Mouse (Mus musculus): ENCODE results near the gene Tmem80. TPM values are rescaled to one million over a fixed set of nuclear protein-coding genes. Genes with fewer than 3 reads are reported as not detected.

Gene Tmem80
- polyA plus RNA-seq, 1 experiment from 2014 or later = 53.1 TPM

DNA sequence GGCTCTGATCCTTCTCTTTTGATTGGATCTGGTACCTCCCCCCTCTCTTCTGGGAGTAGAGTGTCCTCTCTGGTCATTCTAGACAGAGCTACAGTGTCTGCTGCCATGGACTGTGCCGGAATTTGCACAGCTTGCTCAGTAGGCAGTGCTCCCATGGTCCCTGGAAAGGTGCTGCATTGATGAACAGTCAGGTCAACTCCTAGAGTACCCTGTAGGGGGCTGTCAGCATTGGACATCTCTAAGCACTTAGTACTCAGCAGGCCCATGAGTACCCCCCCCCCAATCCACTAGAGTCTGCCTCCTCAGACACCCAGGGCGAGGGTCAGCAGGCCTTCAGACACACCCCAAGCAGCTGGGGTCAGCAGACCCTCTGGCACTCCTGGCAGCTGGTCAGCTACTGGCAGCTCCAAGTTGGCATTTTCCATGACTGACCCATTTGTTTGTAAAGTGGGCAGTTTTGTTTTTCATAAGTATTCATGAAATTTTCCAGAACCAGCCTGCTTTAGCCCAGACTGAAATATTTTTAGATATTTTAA, 7.6 kb downstream of the Tmem80 start:
- no peak for ATAC-seq
- Histone ChIP-seq H3K9me3 (replicated peaks; ENCODE audit: control insufficient read depth, low read length, poor library complexity, severe bottlenecking) (no peaks in the 10 kb centered on the region), H3K36me3 (ENCODE audit: control insufficient read depth, insufficient read depth, low read length) (0 out of 2 replicates have a peak, but pooled peaks cover 6% of the 10 kb centered on the region), H3K4me3 (ENCODE audit: low read depth, low read length) (no peak overlapping the region), H3K9ac (ENCODE audit: low read depth, low read length) (0 out of 2 replicates have a peak overlapping the region, but pooled peaks have one; percentile 14), H3K4me2 (ENCODE audit: low read length) (no peak overlapping the region), H3K27me3 (ENCODE audit: control insufficient read depth, insufficient read depth, low read depth, low read length) (peaks cover 8% of the 10 kb centered on the region; the same call in 1 of the 2 replicates), H3K27ac (ENCODE audit: low read length) (no peak overlapping the region), H3K4me1 (ENCODE audit: control insufficient read depth, insufficient read depth, low read length) (no peaks in the 10 kb centered on the region)
- WGBS = 79% methylated on average over 2 of the region's 2 CpGs

DNA sequence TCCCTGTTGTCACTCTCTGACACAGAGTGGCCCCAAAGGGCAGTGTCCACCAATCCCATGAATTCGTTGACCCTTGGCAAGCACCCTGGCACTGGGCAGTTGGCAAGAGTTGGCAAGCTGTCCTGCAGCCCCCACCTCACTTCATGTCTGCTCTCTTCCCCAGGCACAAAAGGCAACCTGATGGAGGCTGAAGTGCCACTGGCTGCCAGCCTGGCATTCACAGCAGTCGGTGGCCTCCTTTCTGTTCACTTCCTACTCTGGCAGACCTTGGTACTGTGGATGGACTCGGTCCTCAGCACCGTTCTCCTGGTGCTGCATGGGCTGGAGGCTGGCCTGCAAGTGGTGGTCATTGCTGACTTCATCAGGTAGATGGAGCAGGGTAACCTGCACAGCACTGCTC, 8.1 kb downstream of the Tmem80 start:
- 88% methylated on average over 4 of the region's 4 CpGs for whole genome bisulfite sequencing
- no peaks in the 10 kb centered on the region for H3K4me1 ChIP-seq (ENCODE audit: control insufficient read depth, insufficient read depth, low read length)
- no peak for ATAC-seq
- peaks cover 8% of the 10 kb centered on the region; the same call in 1 of the 2 replicates for H3K27me3 ChIP-seq (ENCODE audit: control insufficient read depth, insufficient read depth, low read depth, low read length)
- no peaks in the 10 kb centered on the region for H3K9me3 ChIP-seq (replicated peaks; ENCODE audit: control insufficient read depth, low read length, poor library complexity, severe bottlenecking)
- H3K4me2 ChIP-seq (ENCODE audit: low read length) = no peak overlapping the region
- no peak overlapping the region for H3K4me3 ChIP-seq (ENCODE audit: low read depth, low read length)
- no peak overlapping the region for H3K27ac ChIP-seq (ENCODE audit: low read length)
- no peak overlapping the region for H3K9ac ChIP-seq (ENCODE audit: low read depth, low read length)
- H3K36me3 ChIP-seq (ENCODE audit: control insufficient read depth, insufficient read depth, low read length) = 0 out of 2 replicates have a peak, but pooled peaks cover 6% of the 10 kb centered on the region

- Histone ChIP-seq H3K4me2 (ENCODE audit: low read length) (no peak overlapping the region), H3K27me3 (ENCODE audit: control insufficient read depth, insufficient read depth, low read depth, low read length) (peaks cover 8% of the 10 kb centered on the region; the same call in 1 of the 2 replicates), H3K9me3 (replicated peaks; ENCODE audit: control insufficient read depth, low read length, poor library complexity, severe bottlenecking) (no peaks in the 10 kb centered on the region), H3K36me3 (ENCODE audit: control insufficient read depth, insufficient read depth, low read length) (0 out of 2 replicates have a peak, but pooled peaks cover 6% of the 10 kb centered on the region), H3K4me3 (ENCODE audit: low read depth, low read length) (no peak overlapping the region), H3K4me1 (ENCODE audit: control insufficient read depth, insufficient read depth, low read length) (no peaks in the 10 kb centered on the region), H3K9ac (ENCODE audit: low read depth, low read length) (no peak overlapping the region), H3K27ac (ENCODE audit: low read length) (no peak overlapping the region)
- ATAC-seq = no peak
- 87% methylated on average over 3 of the region's 3 CpGs for WGBS
These were observed 8.8 kb downstream of the Tmem80 start for GRCm38 (mm10) chr7:141336296-141336695.

DNA sequence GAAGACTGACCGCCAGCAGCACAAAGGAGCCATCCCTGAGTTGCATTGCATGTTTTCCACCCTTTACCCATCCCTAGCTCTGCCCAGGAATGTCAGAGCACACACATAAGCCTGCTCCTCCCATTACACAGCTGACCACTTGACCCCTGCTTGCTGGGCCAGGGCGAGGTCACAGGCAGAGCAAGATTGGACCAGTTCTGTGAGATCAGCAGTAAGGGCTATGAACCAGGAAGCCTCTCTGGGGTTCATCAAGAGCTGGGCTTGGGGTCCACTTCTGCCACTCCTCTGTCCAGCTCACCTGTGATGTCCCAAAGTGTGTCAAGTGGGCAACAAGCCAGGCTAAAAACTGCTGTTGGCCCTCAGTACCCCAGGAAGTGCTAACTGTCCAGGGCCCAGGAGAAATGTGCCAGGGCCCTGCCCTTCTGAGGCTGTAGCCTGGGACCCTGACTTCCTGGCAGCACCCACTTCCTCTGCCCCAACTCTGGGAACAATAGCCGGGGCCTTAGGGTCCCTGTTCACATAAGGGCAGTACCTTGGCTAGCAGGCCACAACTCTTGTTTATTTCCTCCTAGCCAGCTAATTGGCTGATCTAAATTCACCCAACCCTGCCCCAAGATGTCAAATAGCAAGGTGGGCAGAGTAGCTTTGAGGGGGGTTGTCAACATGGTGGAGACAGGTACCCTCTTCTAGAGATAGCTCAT, 10.3 kb downstream of the Tmem80 start:
- Histone ChIP-seq H3K4me2 (ENCODE audit: low read length) (no peak overlapping the region), H3K9me3 (replicated peaks; ENCODE audit: control insufficient read depth, low read length, poor library complexity, severe bottlenecking) (no peaks in the 10 kb centered on the region), H3K27me3 (ENCODE audit: control insufficient read depth, insufficient read depth, low read depth, low read length) (peaks cover 8% of the 10 kb centered on the region; the same call in 1 of the 2 replicates), H3K4me1 (ENCODE audit: control insufficient read depth, insufficient read depth, low read length) (no peaks in the 10 kb centered on the region), H3K4me3 (ENCODE audit: low read depth, low read length) (no peak overlapping the region), H3K9ac (ENCODE audit: low read depth, low read length) (no peak overlapping the region), H3K27ac (ENCODE audit: low read length) (no peak overlapping the region), H3K36me3 (ENCODE audit: control insufficient read depth, insufficient read depth, low read length) (0 out of 2 replicates have a peak, but pooled peaks cover 6% of the 10 kb centered on the region)
- 84% methylated on average over 3 of the region's 3 CpGs for WGBS
- no peak for ATAC-seq

GRCm38 (mm10) chr7:141338576-141339131, 11.1 kb downstream of the Tmem80 start, which contains the start of gene Eps8l2:
Gene Eps8l2 (plus strand): TSS chr7:141338880.
- no peak for ATAC-seq
- Histone ChIP-seq H3K9me3 (replicated peaks; ENCODE audit: control insufficient read depth, low read length, poor library complexity, severe bottlenecking) (no peaks in the 10 kb centered on the region), H3K9ac (ENCODE audit: low read depth, low read length) (no peak within 1 kb of the TSS), H3K4me2 (ENCODE audit: low read length) (peak within 1 kb of the TSS; percentile 32), H3K27ac (ENCODE audit: low read length) (no peak within 1 kb of the TSS), H3K36me3 (ENCODE audit: control insufficient read depth, insufficient read depth, low read length) (no peaks in the 10 kb centered on the region), H3K27me3 (ENCODE audit: control insufficient read depth, insufficient read depth, low read depth, low read length) (peaks cover 8% of the 10 kb centered on the region; the same call in 1 of the 2 replicates), H3K4me3 (ENCODE audit: low read depth, low read length) (no peak within 1 kb of the TSS), H3K4me1 (ENCODE audit: control insufficient read depth, insufficient read depth, low read length) (no peaks in the 10 kb centered on the region)
- WGBS = 4% methylated on average over 23 of the region's 23 CpGs

GRCm38 (mm10) chr7:141339215-141339920, 11.8 kb downstream of the Tmem80 start:
- Histone ChIP-seq H3K4me2 (ENCODE audit: low read length) (no peak overlapping the region), H3K9ac (ENCODE audit: low read depth, low read length) (no peak overlapping the region)

DNA sequence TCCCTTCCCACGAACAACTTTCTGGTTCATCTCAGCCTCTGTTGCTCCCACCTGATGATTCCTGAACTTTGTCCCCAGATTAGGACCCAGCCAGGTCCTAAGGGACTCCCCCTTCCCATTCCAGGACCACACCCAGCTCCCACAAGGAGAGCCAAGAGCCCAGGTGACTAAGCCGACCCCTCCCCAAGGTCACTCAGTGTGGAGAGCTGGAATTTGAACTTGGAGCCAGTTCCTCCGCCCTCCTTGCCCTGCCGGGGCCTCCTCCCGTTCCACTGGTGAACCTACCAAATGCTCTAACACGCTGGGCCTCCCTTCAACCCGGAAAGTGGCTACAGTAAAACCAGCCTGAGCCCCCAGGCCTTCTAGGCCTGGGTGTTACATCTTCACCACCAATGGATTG, 12.5 kb downstream of the Tmem80 start:
- 91% methylated on average over 7 of the region's 7 CpGs for WGBS
- Histone ChIP-seq H3K27ac (ENCODE audit: low read length) (no peak overlapping the region), H3K27me3 (ENCODE audit: control insufficient read depth, insufficient read depth, low read depth, low read length) (peaks cover 8% of the 10 kb centered on the region; the same call in 1 of the 2 replicates), H3K4me1 (ENCODE audit: control insufficient read depth, insufficient read depth, low read length) (no peaks in the 10 kb centered on the region), H3K36me3 (ENCODE audit: control insufficient read depth, insufficient read depth, low read length) (no peaks in the 10 kb centered on the region), H3K9me3 (replicated peaks; ENCODE audit: control insufficient read depth, low read length, poor library complexity, severe bottlenecking) (no peaks in the 10 kb centered on the region), H3K4me3 (ENCODE audit: low read depth, low read length) (no peak overlapping the region), H3K4me2 (ENCODE audit: low read length) (no peak overlapping the region), H3K9ac (ENCODE audit: low read depth, low read length) (no peak overlapping the region)
- ATAC-seq = no peak

More at GRCm38 (mm10) chr7:141339215-141339920, 11.8 kb downstream of the Tmem80 start:
- H3K9me3 ChIP-seq (replicated peaks; ENCODE audit: control insufficient read depth, low read length, poor library complexity, severe bottlenecking) = no peaks in the 10 kb centered on the region
- H3K4me3 ChIP-seq (ENCODE audit: low read depth, low read length) = no peak overlapping the region
- H3K36me3 ChIP-seq (ENCODE audit: control insufficient read depth, insufficient read depth, low read length) = no peaks in the 10 kb centered on the region
- H3K4me1 ChIP-seq (ENCODE audit: control insufficient read depth, insufficient read depth, low read length) = no peaks in the 10 kb centered on the region
- H3K27me3 ChIP-seq (ENCODE audit: control insufficient read depth, insufficient read depth, low read depth, low read length) = peaks cover 8% of the 10 kb centered on the region; the same call in 1 of the 2 replicates
- no peak for ATAC-seq
- no peak overlapping the region for H3K27ac ChIP-seq (ENCODE audit: low read length)
- WGBS = 33% methylated on average over 20 of the region's 20 CpGs

DNA sequence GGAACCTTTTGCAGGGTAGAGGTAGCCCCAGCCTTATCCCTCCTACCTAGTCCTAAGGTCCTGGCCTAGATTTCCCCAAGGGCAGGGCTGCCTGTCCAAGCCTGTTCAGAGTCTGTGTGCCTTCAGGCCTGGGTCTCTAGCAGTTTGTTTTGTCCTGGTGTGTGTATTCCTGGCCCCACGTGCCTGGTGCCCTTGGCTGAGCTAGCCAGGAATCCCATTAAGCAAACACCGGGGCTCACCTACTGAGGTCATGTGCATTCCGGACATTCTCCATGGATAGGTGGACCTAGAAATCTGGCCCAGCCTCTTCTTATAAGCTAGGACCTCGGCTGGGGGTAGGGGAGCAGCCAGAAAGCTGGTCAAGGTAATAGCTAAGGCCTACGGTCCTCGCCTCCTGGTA, 12.9 kb downstream of the Tmem80 start:
- Histone ChIP-seq H3K4me1 (ENCODE audit: control insufficient read depth, insufficient read depth, low read length) (no peaks in the 10 kb centered on the region), H3K36me3 (ENCODE audit: control insufficient read depth, insufficient read depth, low read length) (no peaks in the 10 kb centered on the region), H3K9me3 (replicated peaks; ENCODE audit: control insufficient read depth, low read length, poor library complexity, severe bottlenecking) (no peaks in the 10 kb centered on the region), H3K9ac (ENCODE audit: low read depth, low read length) (no peak overlapping the region), H3K27me3 (ENCODE audit: control insufficient read depth, insufficient read depth, low read depth, low read length) (peaks cover 8% of the 10 kb centered on the region; the same call in 1 of the 2 replicates), H3K4me2 (ENCODE audit: low read length) (no peak overlapping the region), H3K4me3 (ENCODE audit: low read depth, low read length) (no peak overlapping the region), H3K27ac (ENCODE audit: low read length) (no peak overlapping the region)
- no peak for ATAC-seq
- WGBS = 88% methylated on average over 6 of the region's 6 CpGs

Data from midbrain, embryonic 16.5 days (tissue).